ENCODE assay signal across 15 mouse cellular contexts in the genomic region with DNA sequence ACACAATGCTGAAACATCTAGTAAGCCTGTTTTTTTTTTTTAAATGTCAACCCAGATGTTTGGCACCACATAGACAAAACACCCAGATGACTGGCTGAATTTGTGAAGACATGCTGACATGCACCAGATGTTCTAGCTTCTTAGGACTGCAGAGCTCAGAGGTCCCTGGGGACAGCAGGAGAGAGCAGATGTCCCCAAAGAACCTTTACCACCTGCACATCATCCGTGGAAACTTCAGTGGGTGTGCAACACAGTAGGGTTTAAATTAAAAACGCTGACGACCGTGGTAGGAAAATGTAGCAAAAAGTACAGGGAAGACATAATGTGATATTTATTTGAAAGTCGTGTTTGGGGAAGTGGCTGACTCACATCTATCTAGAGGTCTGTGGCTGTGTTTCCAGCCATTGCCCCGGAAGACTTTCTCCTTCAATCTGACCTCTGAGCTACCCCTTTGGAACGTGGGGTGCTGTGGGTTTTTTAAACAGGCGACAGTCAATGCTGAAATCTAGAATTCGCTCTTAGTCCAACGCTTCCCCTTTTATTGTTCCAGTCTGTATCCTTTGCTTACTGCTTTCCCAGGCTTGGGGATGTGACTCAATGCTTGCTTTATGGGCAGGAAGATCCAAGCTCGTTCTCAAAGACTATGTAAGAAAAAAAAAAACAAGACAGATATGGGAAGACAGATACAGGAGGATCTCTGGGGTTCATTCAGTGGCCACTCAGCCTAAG.
DNase-seq lines count a peak whose midpoint lies in the region; ATAC-seq and TF ChIP-seq lines count a peak whose summit lies in the region.
"Had no signal": no experiment of that assay in that cellular context is flagged by ENCODE, and none has a peak within 500 bp of the region (broad histone marks: within the 10 kb centered on the region; RNA-seq: fewer than 3 reads in every experiment).

No protein-coding gene starts in this region.

- H3K9ac ChIP-seq in heart, adult 2 months (ENCODE audit: low read depth, low read length), result no peak overlapping the region
- H3K9ac ChIP-seq in heart, embryonic 11.5 days (ENCODE audit: low read depth, low read length), result no peak overlapping the region
- H3K9ac ChIP-seq: liver, embryonic 13.5 days; midbrain, embryonic 13.5 days; neural tube, embryonic 13.5 days had no signal

- 0 out of 2 replicates have a peak, but pooled peaks have one; percentile 57 for TF ChIP-seq EP300 in heart, adult 2 months (IDR thresholded peaks at IDR 0.05; ENCODE audit: insufficient read depth, low read depth, low read length)

- 0 out of 2 replicates have a peak, but pooled peaks cover 2% of the 10 kb centered on the region for H3K9me3 ChIP-seq in heart, embryonic 11.5 days (replicated peaks; ENCODE audit: control insufficient read depth, low read length)
- H3K9me3 ChIP-seq: liver, embryonic 13.5 days had no signal

- H3K27ac ChIP-seq in heart, adult 2 months, result peak overlapping the region; percentile 36
- no peak overlapping the region for H3K27ac ChIP-seq in heart, embryonic 11.5 days (ENCODE audit: low read depth, low read length)
- H3K27ac ChIP-seq: hindbrain, embryonic 10.5 days; kidney, postnatal 0 days; liver, embryonic 13.5 days; midbrain, embryonic 13.5 days; neural tube, embryonic 13.5 days had no signal

- no peak for ATAC-seq in heart, embryonic 11.5 days (replicated peaks; ENCODE audit: insufficient number of reproducible peaks, low FRiP score, low TSS enrichment)
- peak; percentile 42 for ATAC-seq in common myeloid progenitor, adult 5-6 weeks (replicated peaks; ENCODE audit: low read depth, poor library complexity, severe bottlenecking)
- ATAC-seq: midbrain, embryonic 13.5 days had no signal

- H3K27me3 ChIP-seq in heart, adult 2 months (ENCODE audit: control insufficient read depth, insufficient read depth, low read length), result no peaks in the 10 kb centered on the region
- no peaks in the 10 kb centered on the region for H3K27me3 ChIP-seq in heart, embryonic 11.5 days (ENCODE audit: control insufficient read depth, insufficient read depth, low read length)
- H3K27me3 ChIP-seq: liver, embryonic 13.5 days; midbrain, embryonic 13.5 days; neural tube, embryonic 13.5 days had no signal

- H3K4me1 ChIP-seq in heart, adult 2 months (ENCODE audit: control insufficient read depth, insufficient read depth, low read length), result peaks cover 4% of the 10 kb centered on the region; the same call in 1 of the 2 replicates
- H3K4me1 ChIP-seq in heart, embryonic 11.5 days (ENCODE audit: control insufficient read depth, insufficient read depth, low read length), result no peaks in the 10 kb centered on the region
- H3K4me1 ChIP-seq: hindbrain, embryonic 10.5 days; liver, embryonic 13.5 days; midbrain, embryonic 13.5 days; neural tube, embryonic 13.5 days had no signal

- no peak overlapping the region for H3K4me3 ChIP-seq in heart, adult 2 months
- no peak overlapping the region for H3K4me3 ChIP-seq in heart, embryonic 11.5 days (ENCODE audit: low read depth, low read length)
- H3K4me3 ChIP-seq: erythroblast, embryonic 14.5 days; hindbrain, embryonic 10.5 days; liver, embryonic 13.5 days; midbrain, embryonic 13.5 days; neural tube, embryonic 13.5 days had no signal

- H3K4me2 ChIP-seq in heart, embryonic 11.5 days, result no peak overlapping the region
- H3K4me2 ChIP-seq: liver, embryonic 13.5 days; midbrain, embryonic 13.5 days; neural tube, embryonic 13.5 days had no signal

- H3K79me2 ChIP-seq in heart, adult 2 months (replicated peaks; ENCODE audit: control insufficient read depth, insufficient read depth, low read length), result no peaks in the 10 kb centered on the region

- TF ChIP-seq POLR2A in heart, adult 2 months (IDR thresholded peaks at IDR 0.05; ENCODE audit: insufficient read depth, low read depth, low read length), result no peak

- 57% methylated on average over 11 of the region's 11 CpGs for WGBS in heart, adult 2 months
- 70% methylated on average over 11 of the region's 11 CpGs for WGBS in heart, embryonic 11.5 days (ENCODE audit: insufficient replicate concordance)

- DNase-seq in heart, adult 2 months, result peak; percentile 42 to 57
- peak; percentile 13 for DNase-seq in 416B (ENCODE audit: low read depth)
- DNase-seq in heart, postnatal 4 days, result peak; percentile 23
- no peak for DNase-seq in urinary bladder, postnatal 25 days (ENCODE audit: low spot score)
- DNase-seq in right cerebral cortex, postnatal 14 days, result no peak
- no peak for DNase-seq in right cerebral cortex, adult 18-20 months
- DNase-seq: cerebellum, postnatal 14 days; liver, embryonic 13.5 days had no signal

- H3K36me3 ChIP-seq in heart, adult 2 months (ENCODE audit: control insufficient read depth, insufficient read depth, low read length), result no peaks in the 10 kb centered on the region; the same call in 1 of the 2 replicates
- H3K36me3 ChIP-seq in heart, embryonic 11.5 days (ENCODE audit: control insufficient read depth, insufficient read depth, low read length), result no peaks in the 10 kb centered on the region
- H3K36me3 ChIP-seq: hindbrain, embryonic 10.5 days; liver, embryonic 13.5 days; midbrain, embryonic 13.5 days; neural tube, embryonic 13.5 days had no signal

- intact Hi-C loops in heart, adult 2 months (cut with DNase I), result no loop called here

- TF ChIP-seq CTCF in heart, adult 2 months (IDR thresholded peaks at IDR 0.05), result no peak

Comparison
In these comparisons a context has a peak if more than half of its experiments do, and no peak if none do; other contexts are left out.
1. DNase-seq: peak in heart, adult 2 months (2 of 2), 416B (single experiment) and heart, postnatal 4 days (single experiment); none in urinary bladder, postnatal 25 days (single experiment), right cerebral cortex, postnatal 14 days (single experiment) and right cerebral cortex, adult 18-20 months (single experiment).